Mouse (Mus musculus): Measurements from ENCODE around the gene Vps37c.
A peak's percentile ranks its signal among the peaks of the same experiment; 100 is the strongest.

Vps37c gene

DNA sequence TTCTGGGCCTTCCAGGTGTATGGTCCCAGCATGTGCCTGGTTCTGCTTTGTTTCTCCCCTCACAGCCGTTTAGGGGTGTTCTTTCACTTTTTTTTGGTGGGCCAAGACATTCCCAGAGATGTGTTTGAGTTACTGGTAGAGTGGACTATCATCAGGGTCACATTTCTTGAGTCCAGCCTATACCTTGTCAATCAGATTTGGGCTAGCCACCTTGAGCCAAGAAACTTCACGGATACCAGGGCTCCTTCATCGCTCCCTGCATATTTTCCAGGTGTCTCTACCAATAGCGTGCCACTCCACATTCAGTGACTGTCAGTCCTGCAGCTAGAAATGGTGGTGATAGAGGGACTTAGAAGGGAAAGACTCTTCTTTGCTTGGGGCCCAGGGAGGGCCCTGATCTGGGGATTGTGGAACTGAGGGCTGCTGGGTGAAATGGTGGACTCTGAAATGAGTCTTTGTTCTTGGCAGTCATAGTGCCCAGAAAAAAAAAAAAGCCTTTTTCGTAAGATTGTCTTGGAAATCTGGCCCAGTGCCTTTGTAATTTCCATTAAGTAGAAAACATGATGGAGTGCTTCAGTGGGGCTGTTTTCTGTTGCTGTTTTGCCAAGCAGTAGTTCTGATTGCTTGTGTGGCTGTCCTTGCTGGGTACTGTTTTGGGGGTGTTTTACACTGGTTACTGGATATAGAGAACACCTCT lies 1.1 kb downstream of the Vps37c start:
- DNase-seq (ENCODE audit: low read depth, low spot score) = no peak

DNA sequence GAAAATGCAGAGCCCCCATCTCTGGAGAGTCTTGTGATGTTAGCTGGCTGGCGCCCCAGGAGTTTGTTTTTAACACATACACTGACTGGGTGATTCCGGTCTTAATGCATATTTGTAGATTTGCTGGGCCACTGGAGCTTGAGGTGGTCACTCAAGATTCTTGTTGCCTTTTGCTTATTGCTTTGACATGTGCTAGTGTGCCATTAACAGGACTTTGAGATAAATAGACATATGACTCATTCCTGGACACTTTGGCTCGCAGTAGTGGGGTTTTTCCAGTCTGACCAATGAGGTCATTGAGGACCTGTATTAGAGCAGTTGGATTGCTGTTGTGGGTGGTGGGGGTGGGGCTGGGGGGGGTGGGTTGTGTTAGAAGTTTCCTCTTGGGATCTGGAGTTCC lies 1.8 kb downstream of the Vps37c start:
- DNase-seq (ENCODE audit: low read depth, low spot score) = no peak

- no peak for DNase-seq (ENCODE audit: low read depth, low spot score)
Observed at GRCm38 (mm10) chr19:10691121-10691520, 2.6 kb downstream of the Vps37c start.

DNA sequence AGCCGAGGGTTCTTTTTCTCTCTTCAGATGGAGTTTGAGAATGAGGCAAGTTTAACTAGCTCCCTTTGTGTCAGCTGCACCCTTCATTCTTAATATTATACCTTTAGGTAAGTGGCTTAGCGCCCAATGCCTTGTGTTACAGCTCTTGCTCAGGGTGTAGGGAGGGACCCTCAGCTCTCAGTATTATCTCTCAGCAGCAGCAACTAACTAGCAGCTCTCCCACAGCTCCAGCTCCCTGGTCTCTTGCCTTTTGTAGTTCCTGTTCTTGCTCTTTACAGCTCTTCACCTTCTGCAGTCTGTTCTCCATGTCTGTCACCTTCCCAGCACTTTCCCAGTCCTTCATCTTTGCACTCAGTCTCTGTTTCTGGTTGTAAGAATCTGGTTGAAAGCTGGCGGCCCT lies 3.1 kb downstream of the Vps37c start:
- DNase-seq (ENCODE audit: low read depth, low spot score) = no peak

DNA sequence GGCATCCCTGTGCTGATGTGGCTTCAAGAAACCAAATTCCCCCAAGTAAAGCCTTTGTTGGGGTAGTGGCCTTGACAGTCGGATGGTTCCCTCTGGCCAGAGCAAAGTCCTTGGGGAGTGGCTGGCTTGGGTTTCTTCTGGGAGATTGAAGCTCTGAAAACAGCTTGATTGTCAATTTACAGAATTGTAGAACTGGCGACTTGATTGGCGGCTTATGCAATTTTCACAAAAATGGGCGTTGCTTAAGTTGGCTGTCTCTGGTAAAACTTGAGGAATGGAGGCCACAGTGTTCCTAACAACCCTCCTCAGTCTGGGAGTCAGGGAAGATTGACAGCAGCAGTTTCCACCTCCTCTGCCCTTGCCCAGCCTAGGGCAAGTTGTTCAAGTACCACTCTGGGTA lies 3.8 kb downstream of the Vps37c start:
- DNase-seq (ENCODE audit: low read depth, low spot score) = no peak

GRCm38 (mm10) chr19:10693926-10694682 lies 5.6 kb downstream of the Vps37c start:
- no peak for DNase-seq (ENCODE audit: low read depth, low spot score)

- no peak for DNase-seq (ENCODE audit: low read depth, low spot score)
Observed at GRCm38 (mm10) chr19:10695801-10696200, 7.3 kb downstream of the Vps37c start.

DNA sequence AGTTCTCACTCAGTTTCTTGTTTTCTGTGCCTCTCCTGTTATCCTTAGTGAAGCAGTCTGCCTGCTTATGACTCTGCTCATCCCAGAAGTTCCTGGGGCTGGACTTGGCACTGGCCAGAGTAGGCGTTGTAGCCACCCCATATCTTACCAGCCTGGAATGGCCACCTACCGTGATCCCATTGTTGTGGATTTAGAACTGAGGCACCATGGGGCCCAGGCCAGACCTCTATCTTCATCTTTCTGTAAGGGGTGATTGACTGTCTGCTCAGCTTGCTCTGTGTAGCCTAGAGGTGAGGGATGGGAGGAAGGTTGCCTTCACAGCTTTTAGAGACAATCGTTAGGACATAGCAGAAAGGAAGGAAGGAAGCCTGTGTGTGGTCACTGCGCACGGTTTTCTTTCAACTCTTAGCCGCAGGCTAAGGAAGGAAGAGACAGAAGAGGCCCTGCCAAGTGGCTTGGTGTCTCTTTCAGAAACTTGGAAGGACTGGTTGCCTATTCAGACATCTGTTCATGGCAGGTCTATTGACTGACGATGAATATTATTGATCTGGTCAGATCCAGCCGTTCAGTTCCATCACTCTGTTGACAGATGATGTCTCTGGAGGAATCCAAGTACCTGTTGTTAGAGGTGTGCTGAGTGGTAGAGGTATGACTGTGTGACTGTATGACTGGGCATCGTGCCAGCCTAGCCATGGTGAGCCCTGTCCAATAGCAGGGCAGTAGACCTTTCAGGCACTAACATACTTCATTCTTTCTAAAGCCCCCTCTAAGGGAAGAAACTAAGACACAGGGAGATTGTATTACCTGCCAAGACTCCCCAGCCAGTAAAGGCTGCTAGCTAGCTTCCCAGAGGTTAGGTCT lies 9.8 kb downstream of the Vps37c start:
- DNase-seq (ENCODE audit: low read depth, low spot score) = peak; percentile 36

GRCm38 (mm10) chr19:10699851-10700250 lies 11.3 kb downstream of the Vps37c start:
- no peak for DNase-seq (ENCODE audit: low read depth, low spot score)

DNA sequence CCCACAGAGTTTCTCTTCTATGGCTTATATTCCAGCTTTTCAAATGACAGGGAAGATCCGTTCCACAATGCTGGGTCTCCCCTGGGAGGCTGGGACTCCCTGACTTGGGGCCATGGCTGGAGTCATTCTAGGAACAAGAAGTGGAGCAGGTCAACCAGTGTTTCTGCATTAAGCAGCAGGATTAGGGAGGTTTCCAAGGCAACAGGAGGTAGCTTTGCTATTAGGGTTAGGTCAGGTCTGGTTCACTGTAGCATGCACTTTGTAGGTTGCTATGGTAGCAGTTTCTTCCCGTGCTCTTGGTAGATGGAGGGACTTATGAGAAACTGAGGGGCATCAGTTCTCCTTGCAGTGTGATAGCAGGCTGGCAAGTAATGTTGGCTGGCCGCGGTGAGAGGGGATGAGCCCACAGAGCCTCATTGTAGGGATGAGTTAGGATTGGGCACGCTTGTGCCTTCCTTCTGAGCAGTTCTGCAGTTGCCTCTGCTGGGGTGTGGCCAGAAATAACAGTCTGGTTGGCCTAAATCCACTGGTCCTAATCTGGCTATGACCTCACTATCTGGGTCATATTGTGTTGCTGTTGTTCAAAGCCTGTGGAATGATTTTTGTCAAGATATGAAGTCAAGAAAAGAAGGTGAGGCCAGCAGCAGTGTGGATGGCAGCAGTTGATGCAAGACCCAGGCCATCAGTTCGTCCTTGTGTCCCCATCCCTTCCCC lies 12.6 kb downstream of the Vps37c start:
- peak; percentile 44 for DNase-seq (ENCODE audit: low read depth, low spot score)

GRCm38 (mm10) chr19:10702125-10702524 lies 13.6 kb downstream of the Vps37c start:
- no peak for DNase-seq (ENCODE audit: low read depth, low spot score)

- DNase-seq (ENCODE audit: low read depth, low spot score) = no peak
Observed at GRCm38 (mm10) chr19:10703470-10703869, 14.9 kb downstream of the Vps37c start.

DNA sequence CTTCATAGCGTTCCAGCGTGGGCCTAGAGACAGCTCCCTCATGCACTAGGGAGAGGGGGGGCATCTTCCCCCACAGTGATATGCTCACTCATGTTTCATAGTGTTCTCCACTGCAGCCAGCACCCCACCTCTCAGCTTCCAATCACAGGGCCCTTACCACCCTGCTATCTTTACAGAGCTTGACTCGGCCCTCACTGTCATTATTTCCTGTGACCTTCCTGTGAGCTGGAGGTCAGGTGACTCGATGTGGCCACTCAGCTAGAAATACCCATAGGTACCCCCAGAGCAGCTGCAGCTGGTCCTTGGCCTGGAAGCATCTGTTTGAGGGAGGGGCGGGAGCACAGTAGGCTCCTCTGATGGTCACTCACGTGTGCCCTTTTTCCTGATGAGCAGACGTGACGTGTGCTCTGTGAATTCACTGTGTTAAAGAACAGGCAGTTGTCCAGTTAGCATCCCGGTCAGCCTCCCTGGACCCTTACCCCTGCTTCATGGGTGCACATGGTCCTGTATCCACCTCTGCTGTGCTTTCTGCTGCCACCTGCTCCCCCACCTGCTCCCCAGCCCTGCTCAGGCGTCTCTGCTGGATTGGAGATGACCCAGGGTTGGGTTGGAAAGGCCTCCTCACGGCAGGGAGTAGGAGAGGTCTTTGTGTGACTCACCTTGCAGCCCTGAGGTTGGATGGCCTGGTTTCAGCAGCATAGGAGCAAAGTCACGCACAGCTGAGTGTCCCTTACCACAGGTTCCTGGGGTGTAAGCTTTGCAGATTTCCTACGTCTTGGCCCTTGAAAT lies 18.7 kb downstream of the Vps37c start:
- no peak for DNase-seq (ENCODE audit: low read depth, low spot score)

DNA sequence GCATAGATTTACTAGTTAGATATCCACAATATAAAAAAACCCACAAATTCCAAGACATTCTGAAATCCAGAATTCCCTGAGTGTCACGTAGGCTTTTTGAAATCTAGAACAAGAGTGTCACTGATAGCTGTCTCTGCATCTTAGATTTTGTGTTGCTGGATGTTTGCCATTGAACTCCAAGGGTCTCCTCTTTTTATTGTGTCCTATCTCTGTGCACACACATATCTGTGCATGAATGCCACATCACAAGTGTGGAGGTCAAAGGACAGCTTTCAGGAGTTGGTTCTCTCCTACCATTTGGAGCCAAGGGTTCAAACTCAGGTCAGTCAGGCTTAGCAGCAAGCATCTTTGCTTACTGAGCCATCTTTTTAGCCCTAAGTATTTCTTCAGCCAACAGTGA lies 19.3 kb downstream of the Vps37c start:
- DNase-seq (ENCODE audit: low read depth, low spot score) = no peak

DNA sequence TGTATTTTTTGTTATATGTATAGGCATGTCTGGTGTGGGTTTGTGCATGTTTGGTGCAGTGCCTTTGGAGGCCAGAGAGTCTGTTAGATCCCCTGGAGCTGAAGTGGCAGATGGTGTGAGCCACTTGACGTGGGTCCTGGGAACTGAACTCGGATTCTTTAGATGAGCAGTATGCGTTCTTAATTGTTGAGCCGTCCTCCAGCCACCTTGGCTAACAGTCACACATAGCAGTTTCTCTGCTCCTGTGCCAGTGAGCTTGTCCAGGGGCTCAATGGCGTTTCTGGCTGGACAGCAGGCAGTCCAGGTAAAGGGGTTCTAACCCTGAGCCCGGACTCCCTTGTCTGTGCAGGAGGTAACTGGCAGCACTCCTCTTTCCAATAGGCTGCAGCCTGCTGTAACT lies 20.4 kb downstream of the Vps37c start:
- DNase-seq (ENCODE audit: low read depth, low spot score) = no peak

GRCm38 (mm10) chr19:10709360-10710087 lies 21.0 kb downstream of the Vps37c start:
- DNase-seq (ENCODE audit: low read depth, low spot score) = peak; percentile 82

- peak; percentile 41 for DNase-seq (ENCODE audit: low read depth, low spot score)
Observed at GRCm38 (mm10) chr19:10710088-10710511, 21.6 kb downstream of the Vps37c start.

DNA sequence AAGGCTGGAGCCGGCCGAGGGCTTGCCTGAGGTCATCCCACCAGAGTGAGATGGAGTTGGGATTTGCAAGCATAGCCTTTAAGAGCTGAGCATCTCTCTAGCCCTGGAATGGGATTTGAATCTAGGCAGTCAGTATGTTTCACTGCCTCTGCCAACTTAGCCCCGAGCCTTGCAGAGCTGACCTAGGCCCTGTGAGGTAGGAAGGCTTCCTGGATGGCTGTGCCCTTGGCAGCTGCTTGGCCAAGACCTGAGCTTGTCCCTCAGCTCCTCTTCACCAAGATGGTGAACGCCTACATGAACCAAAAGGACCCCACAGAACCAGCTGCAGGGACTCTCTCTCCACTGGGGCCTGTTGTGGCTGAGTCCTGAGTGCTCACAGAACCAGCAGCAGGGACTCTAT lies 22.2 kb downstream of the Vps37c start:
- DNase-seq (ENCODE audit: low read depth, low spot score) = no peak

GRCm38 (mm10) chr19:10712194-10712593 lies 23.7 kb downstream of the Vps37c start:
- no peak for DNase-seq (ENCODE audit: low read depth, low spot score)

DNA sequence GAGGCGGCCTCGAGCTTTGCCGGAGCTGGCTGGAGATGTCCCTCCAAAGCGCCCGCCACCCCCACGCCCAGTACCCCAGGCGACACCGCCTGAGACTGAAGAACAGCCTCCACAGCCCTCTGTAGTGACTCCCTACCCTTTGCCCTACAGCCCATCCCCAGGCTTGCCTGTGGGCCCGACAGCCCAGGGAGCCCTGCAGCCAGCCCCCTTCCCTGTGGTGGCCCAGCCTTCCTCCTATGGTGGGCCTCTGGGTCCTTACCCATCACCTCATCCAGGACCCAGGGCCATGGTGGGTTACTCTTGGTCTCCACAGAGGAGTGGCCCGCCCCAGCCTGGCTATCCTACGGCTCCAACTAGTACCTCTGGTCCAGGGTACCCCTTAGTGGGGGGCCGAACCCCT lies 24.1 kb downstream of the Vps37c start:
- no peak for DNase-seq (ENCODE audit: low read depth, low spot score)

Data from R1 (cell line).